Mouse (Mus musculus) 3134 (cell line): ENCODE measurements around the gene Mrvi1.

Experiments used
- DNase-seq: peaks from one replicate; pipeline ENCODE4 v3.0.0-alpha.2; 2011; ENCODE audit warnings: low spot score; ENCODE audit not compliant: insufficient read length; ENCODE audit errors: extremely low read depth

Mrvi1 gene

GRCm38 (mm10) chr7:110982053-110982705 is at the start of gene Mrvi1:
Gene Mrvi1 (minus strand): TSS chr7:110982461.
- DNase-seq = no peak

GRCm38 (mm10) chr7:111029046-111029553 is 46.8 kb upstream of the Mrvi1 start:
- DNase-seq = no peak

DNA sequence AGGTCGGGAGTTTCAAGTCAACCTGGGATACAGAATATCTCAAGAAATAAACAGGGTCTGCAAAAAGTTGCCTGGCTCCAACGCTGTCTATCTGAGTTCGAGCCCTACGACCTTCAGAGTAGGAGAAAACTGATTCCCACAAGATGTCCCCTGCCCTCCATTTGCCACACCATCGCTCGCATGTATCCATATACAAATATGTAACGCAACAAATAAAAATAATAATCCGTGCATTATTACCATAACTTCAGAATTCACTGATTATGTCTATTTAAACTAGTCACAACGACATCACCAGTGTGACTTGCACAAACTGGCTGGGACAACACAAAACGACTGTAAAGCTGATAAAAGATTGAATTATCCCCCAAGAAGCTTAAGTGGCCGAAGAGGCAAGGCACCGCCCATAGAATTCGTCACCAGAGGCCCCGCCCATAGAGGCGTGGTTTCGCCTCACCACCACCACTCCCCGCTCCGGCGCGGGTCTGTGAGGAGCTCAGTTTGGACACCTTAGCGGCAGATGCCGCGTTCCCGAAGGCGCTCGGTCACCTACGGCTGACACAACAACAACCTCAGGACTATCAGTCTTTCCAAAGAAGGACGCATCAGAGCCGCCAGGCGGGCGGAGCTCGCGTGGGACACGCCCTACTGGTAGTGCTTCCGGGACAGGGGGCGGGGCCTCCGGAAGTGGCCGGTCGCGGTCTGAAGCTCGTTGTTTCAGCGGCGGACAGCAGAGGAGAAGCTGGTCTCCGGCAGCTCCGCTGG is 46.2 kb upstream of the Mrvi1 start, which contains the start of gene Ctr9:
Ctr9 (plus strand) TSS at position 671 of the 765 bp plus-strand sequence.
- peak; percentile 91 for DNase-seq

DNA sequence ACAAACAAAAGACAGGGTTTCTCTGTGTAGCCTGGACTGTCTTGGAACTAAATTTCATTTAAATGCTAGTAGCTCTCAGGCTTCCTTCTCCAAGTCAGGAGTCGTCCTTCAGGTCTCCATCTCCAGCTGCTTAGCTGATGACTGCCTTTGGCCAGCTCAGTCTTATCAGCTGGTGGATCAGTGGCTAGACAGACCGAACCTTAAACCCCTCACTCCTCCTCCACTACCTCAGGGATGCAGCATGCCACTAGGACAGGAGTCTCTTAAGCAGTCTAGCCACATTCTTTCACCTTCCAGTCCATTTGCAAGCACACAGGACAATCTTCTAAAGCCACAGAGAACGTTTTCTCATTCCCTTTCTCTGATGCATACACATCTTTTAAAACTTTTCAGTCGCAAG is 42.7 kb upstream of the Mrvi1 start:
- no peak for DNase-seq

DNA sequence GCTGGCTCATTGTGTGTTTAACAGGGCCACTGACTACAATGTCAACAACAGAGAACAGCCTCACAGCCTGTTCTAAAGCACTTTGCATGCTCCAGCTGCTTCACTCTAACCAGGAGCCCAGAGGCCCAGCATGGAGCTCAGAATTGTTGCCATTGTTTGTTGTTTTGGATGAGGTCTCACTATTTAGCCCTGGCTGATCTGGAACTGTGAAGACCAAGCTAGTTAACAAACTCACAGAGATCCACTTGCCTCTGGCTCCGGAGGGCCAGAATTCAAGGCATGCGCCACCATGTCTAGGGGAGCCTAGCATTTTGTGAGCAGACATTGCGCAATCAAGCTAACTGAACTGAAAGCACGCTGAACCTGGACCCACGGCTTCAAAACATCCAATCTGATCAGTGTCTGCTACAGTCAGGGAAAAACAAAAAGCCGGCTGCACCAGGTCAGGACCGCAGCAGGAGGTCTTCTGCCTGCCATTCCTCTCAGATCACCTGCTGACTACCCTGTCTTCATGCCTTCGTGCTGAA is 41.9 kb upstream of the Mrvi1 start:
- DNase-seq = no peak

DNA sequence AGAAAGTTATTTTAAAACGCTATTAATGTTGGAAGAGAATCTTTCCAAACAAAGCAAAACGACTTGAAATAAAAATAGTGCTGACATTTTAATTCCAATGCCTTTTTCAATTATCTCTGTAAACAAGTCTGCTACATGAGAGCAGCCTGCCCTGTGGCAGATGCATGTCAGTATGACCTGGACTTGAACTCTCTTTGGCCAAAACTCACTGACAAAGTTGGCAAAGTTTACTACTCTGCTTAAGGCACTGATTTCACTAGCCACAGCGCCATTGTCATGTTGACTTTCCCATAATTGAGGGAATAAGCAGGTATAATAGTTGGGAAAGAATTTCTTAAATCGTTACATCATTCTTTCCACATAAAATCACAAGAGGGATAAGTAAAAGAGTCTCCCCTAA is 38.6 kb upstream of the Mrvi1 start:
- DNase-seq = no peak

- DNase-seq = no peak
These were observed 34.7 kb upstream of the Mrvi1 start for GRCm38 (mm10) chr7:111016921-111017320.

DNA sequence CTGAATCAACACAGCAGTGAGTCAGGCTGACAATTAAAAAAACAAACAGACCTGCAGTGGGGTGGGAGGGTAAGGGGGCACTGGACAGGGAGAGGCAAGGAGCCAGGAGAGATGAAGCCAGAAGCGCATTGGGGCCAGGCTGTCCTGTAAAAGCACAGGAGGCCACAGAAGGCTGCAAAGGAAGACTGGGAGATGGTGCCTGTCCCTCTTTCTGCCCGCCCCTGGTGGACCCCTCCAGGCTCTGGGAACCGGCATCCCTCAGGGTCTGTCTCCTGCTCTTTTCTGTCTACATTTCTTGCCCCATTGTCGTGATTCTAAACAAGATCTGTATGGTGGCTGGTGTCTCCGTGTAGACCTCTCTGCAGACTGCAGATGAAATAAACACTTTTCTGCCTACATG is 33.5 kb upstream of the Mrvi1 start:
- no peak for DNase-seq

- peak; percentile 47 for DNase-seq
These were observed 32.6 kb upstream of the Mrvi1 start for GRCm38 (mm10) chr7:111014893-111015292.

GRCm38 (mm10) chr7:111014039-111014605 is 31.9 kb upstream of the Mrvi1 start:
- no peak for DNase-seq

DNA sequence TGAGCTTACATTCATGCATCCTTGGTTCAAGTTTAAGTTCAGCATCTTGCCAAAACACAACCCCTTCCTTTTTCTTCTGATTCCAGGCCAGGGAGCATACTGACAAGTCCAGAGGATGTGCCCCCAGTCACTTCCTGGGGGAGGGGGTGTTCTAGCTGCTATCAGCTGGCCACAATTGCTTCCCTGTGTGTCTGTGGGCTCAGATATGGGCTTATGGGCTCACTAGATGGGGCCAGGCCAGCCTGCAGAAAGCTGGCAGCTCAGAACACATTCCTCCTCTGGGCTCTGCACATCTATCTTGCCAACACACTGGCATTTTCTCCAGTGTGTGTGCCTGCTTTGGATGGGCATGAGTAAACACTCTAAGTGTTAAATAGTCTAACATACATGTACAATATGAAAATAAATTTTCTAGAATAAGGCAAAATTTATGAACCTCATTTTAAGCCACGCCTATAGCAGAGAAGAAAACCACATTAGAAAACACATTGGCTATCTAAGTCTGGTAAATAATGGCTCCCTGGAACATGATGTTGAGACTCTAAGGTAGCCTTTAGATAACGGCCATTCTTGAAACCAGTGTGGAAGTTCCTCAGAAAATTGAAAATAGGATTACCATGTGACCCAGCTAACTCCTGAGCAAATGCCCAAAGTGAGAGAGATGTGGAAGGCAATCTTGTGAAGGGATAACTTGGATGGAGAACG is 22.0 kb upstream of the Mrvi1 start:
- no peak for DNase-seq

DNA sequence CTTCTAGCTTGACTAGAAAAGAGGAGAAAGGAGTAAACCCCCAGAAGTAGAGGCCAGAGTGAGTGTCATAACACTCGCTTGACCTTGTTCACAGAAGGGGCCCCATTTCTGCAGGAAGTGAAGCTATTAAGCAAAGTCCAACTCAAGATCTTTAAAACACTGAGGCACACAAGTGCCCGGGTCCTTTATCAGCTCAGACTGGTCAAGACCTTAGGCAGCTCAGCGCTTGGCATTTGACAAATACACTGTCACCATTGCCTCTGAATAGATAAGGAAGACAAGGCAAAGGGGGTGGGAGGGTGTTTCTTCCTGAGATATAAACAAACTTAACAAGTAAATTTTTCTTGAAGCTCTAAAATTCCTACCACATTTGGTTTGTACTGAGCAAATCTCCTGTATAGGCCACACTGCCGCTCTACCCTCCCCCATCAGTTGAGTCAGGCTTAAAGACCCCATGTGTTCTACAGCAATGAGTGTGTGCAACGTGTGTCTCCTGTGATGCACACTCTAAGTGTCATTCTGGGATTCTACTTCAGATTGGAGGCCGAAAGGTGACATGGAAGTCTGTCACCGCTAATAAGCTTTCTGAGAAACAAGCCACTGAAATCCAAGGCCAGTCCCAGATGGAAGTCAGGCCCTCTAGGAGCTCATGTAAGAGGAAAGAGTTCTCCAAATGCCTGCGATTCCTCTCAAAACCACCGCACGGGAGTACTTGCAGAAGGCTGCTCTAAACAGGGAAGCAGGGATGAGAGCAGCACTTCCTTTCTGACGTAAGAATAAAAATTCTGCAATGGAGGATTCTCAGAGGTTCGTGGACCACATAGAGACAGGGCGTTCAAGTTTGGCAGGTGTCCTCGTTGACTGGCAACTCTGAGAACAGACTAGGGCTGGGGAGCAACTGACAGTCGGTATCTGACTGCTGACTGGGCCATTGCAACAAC is 16.9 kb upstream of the Mrvi1 start:
- DNase-seq = no peak

DNA sequence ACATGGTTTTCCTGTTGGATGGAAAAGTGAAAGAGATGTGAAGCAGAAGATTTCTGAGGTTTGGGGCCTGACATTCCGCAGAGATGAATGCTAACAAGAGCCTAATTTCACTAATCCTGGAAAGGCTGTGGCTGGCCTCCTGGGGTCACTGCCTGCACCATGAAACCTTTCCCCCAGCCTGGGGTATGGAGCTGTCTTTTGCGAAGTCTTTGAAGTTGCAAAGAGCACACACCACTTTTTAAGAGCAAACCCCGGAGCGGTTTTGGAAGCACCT is 8.9 kb upstream of the Mrvi1 start:
- DNase-seq = no peak

DNA sequence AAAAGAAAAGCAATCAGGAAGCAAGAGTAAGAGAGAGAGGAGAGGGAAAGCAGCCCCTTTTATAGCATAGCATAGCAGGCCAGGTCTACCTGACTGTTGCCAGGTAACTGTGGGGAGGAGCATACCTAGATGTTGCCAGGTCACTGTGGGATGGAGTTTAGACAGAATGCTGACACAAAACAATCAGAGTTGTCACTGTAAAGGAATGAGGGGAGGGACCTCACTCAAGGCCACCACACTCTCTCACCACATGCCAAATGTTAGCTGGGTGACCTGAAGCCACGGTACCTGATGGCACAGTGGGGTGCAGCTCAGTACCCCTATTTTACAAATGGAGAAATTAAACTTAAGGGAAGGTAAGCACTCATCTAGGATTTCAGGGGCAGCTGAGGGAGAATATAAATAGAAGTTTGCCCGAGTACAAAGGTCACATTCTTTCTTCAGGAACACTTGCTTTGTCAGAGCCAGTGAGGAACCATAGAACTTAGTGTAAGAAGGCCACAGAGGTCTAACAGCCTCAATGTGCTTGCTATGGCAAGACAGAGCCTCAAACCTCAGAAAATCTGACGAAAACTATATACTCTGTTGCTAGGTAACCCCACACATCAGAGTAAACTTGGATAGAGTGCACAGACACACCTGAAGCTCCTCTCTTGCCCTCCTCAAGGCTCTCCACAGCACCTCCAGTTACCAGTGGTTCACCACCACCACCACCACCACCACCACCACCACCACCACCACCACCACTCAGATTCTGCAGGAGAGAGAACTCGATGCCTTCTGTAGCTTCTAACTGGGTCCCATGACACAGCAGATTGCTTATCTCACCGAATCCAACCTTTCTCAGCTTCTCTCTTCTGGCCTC is 8.3 kb upstream of the Mrvi1 start:
- DNase-seq = no peak

GRCm38 (mm10) chr7:110989286-110989879 is 7.1 kb upstream of the Mrvi1 start:
- no peak for DNase-seq

GRCm38 (mm10) chr7:110988081-110988480 is 5.8 kb upstream of the Mrvi1 start:
- DNase-seq = no peak

GRCm38 (mm10) chr7:110985581-110986265 is 3.5 kb upstream of the Mrvi1 start:
- no peak for DNase-seq

DNA sequence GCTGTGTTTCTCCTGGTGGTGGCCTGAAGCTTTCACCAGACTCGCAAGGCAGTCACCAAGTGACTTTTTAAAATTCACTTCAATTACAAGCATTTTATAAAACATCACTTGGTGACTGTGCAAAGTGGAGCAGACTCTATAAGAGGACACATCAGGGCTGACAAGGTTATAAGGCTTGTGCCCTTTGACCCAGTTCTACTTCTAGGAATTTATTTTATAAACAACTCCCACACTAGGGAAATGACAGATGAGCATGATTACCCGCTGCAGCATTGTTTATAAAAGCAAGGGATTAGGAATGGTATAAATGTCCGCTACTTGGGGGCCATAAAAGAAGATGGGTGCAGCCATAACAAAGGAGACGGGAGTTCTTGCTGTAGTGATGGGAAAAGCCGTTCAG is 1.4 kb upstream of the Mrvi1 start:
- DNase-seq = no peak
